In genomic region chr4:102967811-102968210, GRCm38 (mm10) we compare ENCODE assay signal across 31 mouse cellular contexts. TPM values are rescaled to one million over a fixed set of nuclear protein-coding genes. Genes with fewer than 3 reads are reported as not detected.
DNase-seq lines count a peak whose midpoint lies in the region; ATAC-seq and TF ChIP-seq lines count a peak whose summit lies in the region.
"Had no signal": no experiment of that assay in that cellular context is flagged by ENCODE, and none has a peak within 500 bp of the region (broad histone marks: within the 10 kb centered on the region; RNA-seq: fewer than 3 reads in every experiment).

No protein-coding gene starts in this region.

- H3K9me3 ChIP-seq in hindbrain, embryonic 11.5 days (ENCODE audit: control insufficient read depth, low read length), result no peaks in the 10 kb centered on the region
- H3K9me3 ChIP-seq: forebrain, embryonic 10.5 days; forebrain, embryonic 13.5 days; heart, embryonic 10.5 days; heart, embryonic 13.5 days; hindbrain, embryonic 13.5 days; intestine, embryonic 15.5 days had no signal

- no peaks in the 10 kb centered on the region for H3K36me3 ChIP-seq in thymus, adult 2 months (ENCODE audit: control insufficient read depth, insufficient read depth, low read length)
- H3K36me3 ChIP-seq in hindbrain, embryonic 11.5 days (ENCODE audit: control insufficient read depth, insufficient read depth, low read length), result no peaks in the 10 kb centered on the region
- H3K36me3 ChIP-seq: forebrain, embryonic 10.5 days; heart, embryonic 10.5 days; heart, embryonic 13.5 days; intestine, embryonic 15.5 days had no signal

- no peak for TF ChIP-seq CTCF in thymus, adult 2 months (IDR thresholded peaks at IDR 0.05; ENCODE audit: borderline replicate concordance, control insufficient read depth, extremely low read depth, insufficient read depth, low read length, poor library complexity)

- no peak for TF ChIP-seq POLR2A in thymus, adult 2 months (IDR thresholded peaks at IDR 0.05; ENCODE audit: control insufficient read depth, extremely low read depth, insufficient read depth, low read length, poor library complexity)

- H3K4me2 ChIP-seq in hindbrain, embryonic 11.5 days (replicated peaks; ENCODE audit: low read depth, low read length), result no peak overlapping the region
- H3K4me2 ChIP-seq: forebrain, embryonic 13.5 days; heart, embryonic 13.5 days; hindbrain, embryonic 13.5 days; intestine, embryonic 15.5 days had no signal

- ATAC-seq in neutrophil, adult 5-6 weeks (ENCODE audit: extremely low read depth, insufficient number of reproducible peaks, low FRiP score, poor library complexity, severe bottlenecking), result 0 out of 2 replicates have a peak, but pooled peaks have one; percentile 6
- no peak for ATAC-seq in hindbrain, embryonic 11.5 days (ENCODE audit: low FRiP score)
- ATAC-seq: forebrain, embryonic 13.5 days; forebrain, embryonic 16.5 days; hindbrain, embryonic 16.5 days; intestine, embryonic 15.5 days had no signal

- H3K4me1 ChIP-seq in thymus, adult 2 months (replicated peaks; ENCODE audit: control insufficient read depth, insufficient read depth, low read length), result peaks cover 12% of the 10 kb centered on the region
- no peaks in the 10 kb centered on the region for H3K4me1 ChIP-seq in hindbrain, embryonic 11.5 days (replicated peaks; ENCODE audit: control insufficient read depth, insufficient read depth, low read length)
- H3K4me1 ChIP-seq: forebrain, embryonic 10.5 days; forebrain, embryonic 13.5 days; heart, embryonic 10.5 days; hindbrain, embryonic 13.5 days; intestine, embryonic 15.5 days had no signal

- WGBS in thymus, adult 2 months, result 75% methylated on average over 15 of the region's 15 CpGs
- 89% methylated on average over 15 of the region's 15 CpGs for WGBS in hindbrain, embryonic 11.5 days

- no peak overlapping the region for H3K9ac ChIP-seq in hindbrain, embryonic 11.5 days (ENCODE audit: low read depth, low read length)
- H3K9ac ChIP-seq: forebrain, embryonic 13.5 days; heart, embryonic 13.5 days; hindbrain, embryonic 13.5 days; intestine, embryonic 15.5 days had no signal

- peak; percentile 23 for DNase-seq in thymus, postnatal 14 days
- DNase-seq in thymus, adult 2 months, result no peak
- peak; percentile 42 for DNase-seq in CD4-positive, CD25-positive, alpha-beta regulatory T cell, adult 2 months (ENCODE audit: low read depth, low spot score)
- DNase-seq in R1 (ENCODE audit: low read depth, low spot score), result peak; percentile 3
- no peak for DNase-seq in hindbrain, embryonic 11.5 days (ENCODE audit: low spot score)
- no peak for DNase-seq in right cerebral cortex, postnatal 25 days
- DNase-seq: adrenal gland, postnatal 10 days; adrenal gland, postnatal 36 days; cerebellum, adult 18-20 months; cerebellum, adult 9-10 months; cerebellum, postnatal 14 days; gastrocnemius, adult 2 months; gastrocnemius, postnatal 14 days; heart, adult 18-20 months had no signal

- no peaks in the 10 kb centered on the region for H3K27me3 ChIP-seq in thymus, adult 2 months (ENCODE audit: control insufficient read depth, insufficient read depth, low read length)
- H3K27me3 ChIP-seq in hindbrain, embryonic 11.5 days (ENCODE audit: control insufficient read depth, insufficient read depth, low read length), result no peaks in the 10 kb centered on the region
- H3K27me3 ChIP-seq: hindbrain, embryonic 13.5 days; intestine, embryonic 15.5 days had no signal

- no peak overlapping the region for H3K4me3 ChIP-seq in thymus, adult 2 months (ENCODE audit: control insufficient read depth, insufficient read depth, low read length)
- no peak overlapping the region for H3K4me3 ChIP-seq in hindbrain, embryonic 11.5 days (ENCODE audit: low read depth, low read length)
- H3K4me3 ChIP-seq: forebrain, embryonic 10.5 days; forebrain, embryonic 13.5 days; gastrocnemius, adult 2 months; heart, embryonic 10.5 days; heart, embryonic 13.5 days; hindbrain, embryonic 13.5 days; intestine, embryonic 15.5 days had no signal

- no peak overlapping the region for H3K27ac ChIP-seq in thymus, adult 2 months (ENCODE audit: control insufficient read depth, insufficient read depth, low read length)
- no peak overlapping the region for H3K27ac ChIP-seq in hindbrain, embryonic 11.5 days (ENCODE audit: low read depth, low read length)
- H3K27ac ChIP-seq: forebrain, embryonic 10.5 days; forebrain, embryonic 13.5 days; gastrocnemius, adult 2 months; heart, embryonic 10.5 days; heart, embryonic 13.5 days; hindbrain, embryonic 13.5 days; intestine, embryonic 15.5 days had no signal

RNA-seq across cellular contexts. Expression of gene Tctex1d1, which starts 10.6 kb away (rescaled TPM):
- 18.1 and 20.0 TPM in 2 replicates for polyA plus RNA-seq in thymus, adult 2 months (2012; rRNA removed)
- total RNA-seq in neutrophil, adult 5-6 weeks (2017), result not detected in 2 replicates
- 2.6 and 3.8 TPM in 2 replicates for polyA plus RNA-seq in hindbrain, embryonic 11.5 days (2014; fragmentation: Nextera tagmentation; extraction: Ambion mirVana)
- total RNA-seq: adrenal gland, adult 18-20 months; adrenal gland, postnatal 10 days; adrenal gland, postnatal 36 days; gastrocnemius, adult 2 months; gastrocnemius, postnatal 14 days; heart, adult 18-20 months; heart, postnatal 25 days; hematopoietic stem cell, adult 5-6 weeks; MEL had no signal
- polyA plus RNA-seq: C2C12; heart, postnatal 0 days had no signal

RNA-seq across cellular contexts. Expression of gene Insl5, which starts 58.8 kb away (rescaled TPM):
- polyA plus RNA-seq in thymus, adult 2 months (2012; rRNA removed), result 15.7 and 19.4 TPM in 2 replicates
- total RNA-seq in neutrophil, adult 5-6 weeks (2017), result not detected in 2 replicates
- polyA plus RNA-seq in hindbrain, embryonic 11.5 days (2014; fragmentation: Nextera tagmentation; extraction: Ambion mirVana), result 0.69 TPM in 1 of 2 replicates, not detected in the other
- total RNA-seq: adrenal gland, adult 18-20 months; adrenal gland, postnatal 10 days; adrenal gland, postnatal 36 days; gastrocnemius, adult 2 months; gastrocnemius, postnatal 14 days; gastrocnemius, postnatal 4 days; heart, adult 18-20 months; heart, postnatal 25 days; hematopoietic stem cell, adult 5-6 weeks; MEL had no signal
- polyA plus RNA-seq: C2C12; embryonic facial prominence, embryonic 14.5 days; forebrain, embryonic 10.5 days; heart, embryonic 10.5 days; heart, postnatal 0 days; hindbrain, embryonic 13.5 days had no signal

Comparison
In these comparisons a context has a peak if more than half of its experiments do, and no peak if none do; other contexts are left out.
1. DNase-seq: peak in thymus, postnatal 14 days (single experiment), CD4-positive, CD25-positive, alpha-beta regulatory T cell, adult 2 months (single experiment) and R1 (single experiment); none in thymus, adult 2 months (single experiment), hindbrain, embryonic 11.5 days (single experiment) and right cerebral cortex, postnatal 25 days (single experiment).